Comparison of ENCODE assay signal across 16 mouse cellular contexts in genomic region chr2:105978065-105978464, GRCm38 (mm10).
"Had no signal": no experiment of that assay in that cellular context is flagged by ENCODE, and none has a peak within 500 bp of the region (broad histone marks: within the 10 kb centered on the region; RNA-seq: fewer than 3 reads in every experiment).

No protein-coding gene starts in this region.

- DNase-seq: gastrocnemius, adult 2 months; gastrocnemius, postnatal 10 days; gastrocnemius, postnatal 25 days; heart, postnatal 10 days; heart, postnatal 4 days; kidney, adult 18-20 months; kidney, adult 8-10 months; kidney, postnatal 10 days; kidney, postnatal 25 days; kidney, postnatal 4 days; left cerebral cortex, postnatal 4 days had no signal

- ATAC-seq: hindbrain, embryonic 16.5 days; inflammation-experienced regulatory T-cells, adult 6 months; intestine, embryonic 15.5 days; intestine, postnatal 0 days; liver, embryonic 12.5 days had no signal
